Mouse (Mus musculus) spleen, adult 2 months (tissue): ENCODE measurements around the gene Ift43.

Experiments used
- CTCF ChIP-seq: fragments of 200-500 bp; IDR thresholded peaks from 2 replicates; pipeline ENCODE4 v1.5.1; 2011; ENCODE audit warnings: mild to moderate bottlenecking, inconsistent platforms; ENCODE audit not compliant: insufficient read depth, insufficient read length, insufficient replicate concordance; ENCODE audit errors: extremely low read depth
- POLR2A ChIP-seq: fragments of 200-500 bp; IDR thresholded peaks from 2 replicates; pipeline ENCODE4 v1.6.1; 2011; ENCODE audit warnings: low read depth, low read length, inconsistent platforms

- TF ChIP-seq CTCF, result no peak
- TF ChIP-seq POLR2A, result no peak
These were observed 3.7 kb upstream of the Ift43 start, which contains the start of gene Tgfb3 for GRCm38 (mm10) chr12:86078553-86079201.
